Mouse (Mus musculus): ENCODE measurements around the gene Map2k2. TPM values are rescaled to one million over a fixed set of nuclear protein-coding genes. Genes with fewer than 3 reads are reported as not detected.

The Map2k2 gene
- total and polyA plus RNA-seq, 2 experiments from 2014 or later: 210 to 261 TPM

GRCm38 (mm10) chr10:81143157-81143633, 37.5 kb downstream of the Map2k2 start:
- ATAC-seq (ENCODE audit: low FRiP score) (no peak), DNase-seq (ENCODE audit: low spot score) (no peak)
- Histone ChIP-seq H3K27me3 (ENCODE audit: insufficient read depth, low read length) (no peaks in the 10 kb centered on the region), H3K4me2 (ENCODE audit: low read depth, low read length, poor library complexity, severe bottlenecking) (no peak overlapping the region), H3K9me3 (ENCODE audit: low read length) (no peaks in the 10 kb centered on the region), H3K27ac (ENCODE audit: low read depth, low read length) (no peak overlapping the region), H3K4me1 (ENCODE audit: insufficient read depth, low read length) (peaks cover 8% of the 10 kb centered on the region; the same call in 1 of the 2 replicates), H3K4me3 (ENCODE audit: low read depth, low read length) (no peak overlapping the region), H3K9ac (replicated peaks; ENCODE audit: low read length, poor library complexity, severe bottlenecking) (no peak overlapping the region), H3K36me3 (ENCODE audit: insufficient read depth, low read length) (peaks cover 43% of the 10 kb centered on the region)
- TF ChIP-seq CTCF (IDR thresholded peaks at IDR 0.05): no peak
- 90% methylated on average over 6 of the region's 7 CpGs for WGBS

GRCm38 (mm10) chr10:81143845-81144437, 38.2 kb downstream of the Map2k2 start:
- DNase-seq (ENCODE audit: low spot score) (no peak), ATAC-seq (ENCODE audit: low FRiP score) (no peak)
- Histone ChIP-seq H3K36me3 (ENCODE audit: insufficient read depth, low read length) (peaks cover 50% of the 10 kb centered on the region), H3K4me2 (ENCODE audit: low read depth, low read length, poor library complexity, severe bottlenecking) (no peak overlapping the region), H3K9ac (replicated peaks; ENCODE audit: low read length, poor library complexity, severe bottlenecking) (no peak overlapping the region), H3K4me3 (ENCODE audit: low read depth, low read length) (no peak overlapping the region), H3K27me3 (ENCODE audit: insufficient read depth, low read length) (no peaks in the 10 kb centered on the region), H3K27ac (ENCODE audit: low read depth, low read length) (no peak overlapping the region), H3K9me3 (ENCODE audit: low read length) (no peaks in the 10 kb centered on the region), H3K4me1 (ENCODE audit: insufficient read depth, low read length) (peaks cover 7% of the 10 kb centered on the region; the same call in 1 of the 2 replicates)
- 95% methylated on average over 52 of the region's 52 CpGs for WGBS
- TF ChIP-seq CTCF (IDR thresholded peaks at IDR 0.05): no peak

GRCm38 (mm10) chr10:81144667-81145066, 39.0 kb downstream of the Map2k2 start:
- H3K4me3 ChIP-seq (ENCODE audit: low read depth, low read length): no peak overlapping the region
- H3K9me3 ChIP-seq (ENCODE audit: low read length): no peaks in the 10 kb centered on the region
- no peak overlapping the region for H3K27ac ChIP-seq (ENCODE audit: low read depth, low read length)
- H3K4me1 ChIP-seq (ENCODE audit: insufficient read depth, low read length): peaks cover 4% of the 10 kb centered on the region; the same call in 1 of the 2 replicates
- H3K4me2 ChIP-seq (ENCODE audit: low read depth, low read length, poor library complexity, severe bottlenecking): no peak overlapping the region
- ATAC-seq (ENCODE audit: low FRiP score) (no peak), DNase-seq (ENCODE audit: low spot score) (no peak)
- no peak overlapping the region for H3K9ac ChIP-seq (replicated peaks; ENCODE audit: low read length, poor library complexity, severe bottlenecking)
- no peak for TF ChIP-seq CTCF (IDR thresholded peaks at IDR 0.05)
- no peaks in the 10 kb centered on the region for H3K27me3 ChIP-seq (ENCODE audit: insufficient read depth, low read length)
- H3K36me3 ChIP-seq (ENCODE audit: insufficient read depth, low read length): peaks cover 56% of the 10 kb centered on the region
- 92% methylated on average over 20 of the region's 27 CpGs for WGBS

- DNase-seq (ENCODE audit: low spot score): no peak
- Histone ChIP-seq H3K36me3 (ENCODE audit: insufficient read depth, low read length) (peaks cover 61% of the 10 kb centered on the region), H3K4me3 (ENCODE audit: low read depth, low read length) (no peak overlapping the region), H3K9me3 (ENCODE audit: low read length) (no peaks in the 10 kb centered on the region), H3K4me2 (ENCODE audit: low read depth, low read length, poor library complexity, severe bottlenecking) (no peak overlapping the region), H3K27ac (ENCODE audit: low read depth, low read length) (no peak overlapping the region), H3K4me1 (ENCODE audit: insufficient read depth, low read length) (peaks cover 4% of the 10 kb centered on the region; the same call in 1 of the 2 replicates), H3K9ac (replicated peaks; ENCODE audit: low read length, poor library complexity, severe bottlenecking) (no peak overlapping the region), H3K27me3 (ENCODE audit: insufficient read depth, low read length) (no peaks in the 10 kb centered on the region)
- ATAC-seq (ENCODE audit: low FRiP score): no peak
- TF ChIP-seq CTCF (IDR thresholded peaks at IDR 0.05): no peak
- 93% methylated on average over 6 of the region's 6 CpGs for WGBS
Observed at GRCm38 (mm10) chr10:81145307-81145706, 39.6 kb downstream of the Map2k2 start.

GRCm38 (mm10) chr10:81145778-81146177, 40.1 kb downstream of the Map2k2 start:
- H3K27ac ChIP-seq (ENCODE audit: low read depth, low read length): no peak overlapping the region
- H3K27me3 ChIP-seq (ENCODE audit: insufficient read depth, low read length): no peaks in the 10 kb centered on the region
- H3K4me3 ChIP-seq (ENCODE audit: low read depth, low read length): no peak overlapping the region
- ATAC-seq (ENCODE audit: low FRiP score): no peak
- H3K9ac ChIP-seq (replicated peaks; ENCODE audit: low read length, poor library complexity, severe bottlenecking): no peak overlapping the region
- TF ChIP-seq CTCF (IDR thresholded peaks at IDR 0.05): no peak
- peaks cover 61% of the 10 kb centered on the region for H3K36me3 ChIP-seq (ENCODE audit: insufficient read depth, low read length)
- 84% methylated on average over 7 of the region's 7 CpGs for WGBS
- H3K4me2 ChIP-seq (ENCODE audit: low read depth, low read length, poor library complexity, severe bottlenecking): no peak overlapping the region
- DNase-seq (ENCODE audit: low spot score): no peak
- no peaks in the 10 kb centered on the region for H3K9me3 ChIP-seq (ENCODE audit: low read length)
- H3K4me1 ChIP-seq (ENCODE audit: insufficient read depth, low read length): peaks cover 3% of the 10 kb centered on the region; the same call in 1 of the 2 replicates

- H3K4me3 ChIP-seq (ENCODE audit: low read depth, low read length): no peak overlapping the region
- no peak overlapping the region for H3K9ac ChIP-seq (replicated peaks; ENCODE audit: low read length, poor library complexity, severe bottlenecking)
- no peaks in the 10 kb centered on the region for H3K9me3 ChIP-seq (ENCODE audit: low read length)
- TF ChIP-seq CTCF (IDR thresholded peaks at IDR 0.05): no peak
- ATAC-seq (ENCODE audit: low FRiP score): no peak
- H3K4me1 ChIP-seq (ENCODE audit: insufficient read depth, low read length): no peaks in the 10 kb centered on the region
- 87% methylated on average over 4 of the region's 4 CpGs for WGBS
- no peak overlapping the region for H3K27ac ChIP-seq (ENCODE audit: low read depth, low read length)
- no peak overlapping the region for H3K4me2 ChIP-seq (ENCODE audit: low read depth, low read length, poor library complexity, severe bottlenecking)
- no peak for DNase-seq (ENCODE audit: low spot score)
- H3K27me3 ChIP-seq (ENCODE audit: insufficient read depth, low read length): no peaks in the 10 kb centered on the region
- H3K36me3 ChIP-seq (ENCODE audit: insufficient read depth, low read length): peaks cover 61% of the 10 kb centered on the region
Observed at GRCm38 (mm10) chr10:81146296-81146695, 40.6 kb downstream of the Map2k2 start.
